Mouse (Mus musculus): ENCODE measurements around the gene Pom121l2.

Pom121l2 gene

DNA sequence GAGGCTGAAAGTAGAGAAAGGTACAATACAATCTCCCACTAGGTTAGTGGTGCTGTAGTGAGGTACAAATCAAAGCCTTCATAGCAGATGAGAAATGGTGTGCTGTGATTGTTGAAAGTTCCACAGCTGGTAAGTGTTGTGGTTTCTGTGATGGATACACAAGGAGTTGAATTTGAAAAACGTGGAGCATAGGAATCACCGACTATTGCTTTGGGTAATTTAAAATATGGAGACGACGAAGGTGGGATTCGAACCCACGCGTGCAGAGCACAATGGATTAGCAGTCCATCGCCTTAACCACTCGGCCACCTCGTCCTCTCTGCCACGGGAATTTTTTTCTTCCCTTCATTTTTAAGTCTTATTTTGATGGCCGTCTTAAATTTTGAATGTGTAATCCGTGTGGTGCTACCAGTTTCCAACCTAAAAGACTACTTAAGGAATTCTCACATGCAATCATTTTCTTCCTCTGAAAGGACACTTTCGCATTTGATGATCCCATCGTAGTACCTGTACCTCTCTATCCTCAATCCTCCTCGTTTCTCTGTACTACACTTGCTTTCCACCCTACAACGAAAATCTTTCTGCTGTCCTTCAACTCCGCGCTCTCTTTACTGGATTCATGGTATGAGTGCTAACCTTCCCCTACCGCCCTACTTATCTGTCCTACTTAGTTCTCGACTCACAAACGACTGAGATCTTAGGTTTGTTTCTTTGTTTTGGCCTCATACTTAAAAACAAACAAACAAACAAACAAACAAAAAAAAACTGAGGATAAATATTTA lies 13.2 kb downstream of the Pom121l2 start:
- no peak for DNase-seq (ENCODE audit: low spot score in 2 of 2)

- DNase-seq (ENCODE audit: low spot score in 2 of 2) = no peak
Measured at GRCm38 (mm10) chr13:21994896-21995295, 13.9 kb downstream of the Pom121l2 start.

DNA sequence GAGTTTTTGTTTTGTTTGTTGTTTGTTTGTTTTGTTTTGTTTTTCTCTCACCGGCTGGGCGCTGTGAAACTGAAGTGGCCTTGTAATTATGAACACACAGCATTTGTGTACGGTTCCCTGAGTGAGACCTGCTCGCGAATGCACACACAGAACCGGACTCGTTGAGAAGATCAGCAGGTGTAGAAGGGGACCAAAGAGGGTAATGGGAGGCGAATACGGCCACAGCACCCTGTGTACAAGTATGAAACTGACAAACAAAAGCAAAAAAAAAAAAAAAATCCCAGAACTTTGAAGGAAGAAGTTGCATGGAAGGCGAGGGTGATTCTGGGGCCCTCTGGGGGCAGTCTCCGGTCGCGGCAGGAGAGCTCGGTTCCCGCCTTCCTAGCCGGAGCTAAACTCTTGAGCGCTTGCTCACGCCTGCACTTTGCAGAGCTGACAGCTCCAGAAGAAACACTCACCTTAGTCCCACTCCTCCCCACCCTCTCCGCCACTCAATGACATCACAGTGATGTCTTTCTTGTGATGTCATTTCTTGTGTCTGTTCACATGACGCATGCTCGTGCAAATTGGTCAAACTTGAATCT lies 14.4 kb downstream of the Pom121l2 start:
- DNase-seq (ENCODE audit: low spot score in 2 of 2) = no peak

DNA sequence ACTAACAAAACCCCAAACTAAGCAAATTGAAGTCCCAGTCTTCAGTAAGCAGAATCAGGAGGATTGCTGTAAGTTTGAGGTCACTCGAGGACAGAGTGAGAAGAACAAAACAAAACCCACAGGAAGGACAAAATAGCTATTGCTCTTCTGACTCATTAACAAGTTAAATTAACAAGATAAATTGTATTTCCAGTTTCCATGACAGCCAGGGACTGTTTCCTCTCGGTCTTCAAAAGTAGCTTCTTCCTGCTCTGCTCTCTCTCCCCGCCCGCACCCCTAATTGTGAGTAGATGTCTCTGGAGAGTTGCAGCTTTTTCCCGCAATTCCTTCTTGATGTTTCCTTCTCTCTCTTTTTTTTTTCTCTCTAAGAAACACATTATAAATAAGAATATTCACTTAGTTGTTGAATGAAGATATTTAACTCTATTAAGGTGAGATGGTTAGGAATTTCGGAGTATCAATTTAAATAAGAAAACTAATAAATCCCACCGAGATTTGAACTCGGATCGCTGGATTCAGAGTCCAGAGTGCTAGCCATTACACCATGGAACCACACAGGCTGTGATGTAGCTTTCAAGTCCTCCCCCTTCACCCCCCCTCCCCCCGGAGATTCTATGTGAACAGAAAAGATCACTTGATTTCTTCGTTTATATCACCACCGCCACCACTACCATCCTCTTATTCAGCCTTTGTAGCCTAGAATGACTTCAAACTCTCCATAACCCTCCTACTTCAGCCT lies 15.3 kb downstream of the Pom121l2 start:
- DNase-seq (ENCODE audit: low spot score in 2 of 2) = no peak

DNA sequence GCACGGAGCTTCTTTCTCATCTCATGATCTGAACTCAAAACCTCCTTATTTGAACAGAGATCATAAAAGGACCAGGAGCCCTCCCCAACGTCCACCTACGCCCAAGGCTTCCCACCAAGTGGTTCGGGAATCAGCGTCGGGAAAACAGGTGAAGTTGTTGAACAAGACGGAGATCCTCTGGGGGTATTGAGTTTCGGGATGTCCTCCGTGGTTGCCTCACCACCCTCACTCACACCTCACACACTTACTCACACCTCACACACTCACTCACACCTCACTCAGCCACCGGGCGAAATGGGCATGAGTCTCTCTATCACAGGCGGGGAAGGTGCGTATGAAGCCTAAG lies 15.8 kb downstream of the Pom121l2 start:
- no peak for DNase-seq (ENCODE audit: low spot score in 2 of 2)

DNA sequence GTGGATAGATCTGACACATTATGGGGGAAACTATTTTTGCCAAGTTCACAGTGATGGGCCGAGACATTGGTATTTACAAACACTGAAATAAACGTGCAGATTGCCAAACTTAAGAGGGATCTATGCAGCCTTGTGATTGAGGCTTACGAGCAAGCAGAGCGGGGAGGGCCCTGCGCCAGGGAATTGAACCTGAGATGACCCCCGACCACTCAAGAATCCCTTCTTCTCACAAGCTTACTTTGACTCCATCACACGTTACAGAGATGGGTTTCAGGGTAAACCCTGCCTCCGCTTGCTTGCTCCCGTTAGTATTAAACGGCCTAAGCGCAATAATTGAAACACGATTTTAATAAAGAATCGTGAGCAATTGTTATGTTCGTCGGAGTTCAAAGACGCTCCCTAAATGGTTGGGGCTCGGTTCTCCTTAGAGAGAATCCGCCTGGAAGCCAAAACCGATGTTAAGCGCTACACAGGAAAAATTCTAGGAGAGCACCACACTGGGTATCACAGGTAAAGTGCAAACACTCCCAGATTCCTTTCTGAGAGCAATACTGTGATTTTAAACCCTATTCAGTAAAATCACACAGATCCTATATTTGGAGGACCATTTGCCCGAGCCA lies 16.3 kb downstream of the Pom121l2 start:
- no peak for DNase-seq (ENCODE audit: low spot score in 2 of 2)

DNA sequence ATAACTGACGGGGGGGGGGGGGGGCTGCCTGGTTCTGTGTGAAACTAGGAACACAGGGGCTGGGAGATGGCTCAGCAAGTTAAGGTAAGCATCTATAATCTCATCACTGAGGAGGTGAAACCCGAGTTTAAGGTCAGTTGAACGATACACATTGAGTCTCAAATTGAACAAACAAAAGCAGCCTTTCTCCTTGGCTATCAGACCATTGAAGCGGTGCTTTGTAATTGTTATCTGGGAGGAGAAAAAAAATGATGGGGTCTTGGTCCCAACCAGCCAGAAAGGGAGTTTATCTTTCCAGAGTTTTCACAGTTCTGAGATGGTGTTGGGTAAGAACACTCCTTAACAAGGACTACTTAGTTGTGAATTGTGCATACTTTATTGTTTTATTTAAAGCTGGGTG lies 16.8 kb downstream of the Pom121l2 start:
- DNase-seq (ENCODE audit: low spot score in 2 of 2) = no peak

- no peak for DNase-seq (ENCODE audit: low spot score in 2 of 2)
Measured at GRCm38 (mm10) chr13:21998412-21998811, 17.4 kb downstream of the Pom121l2 start.

- no peak for DNase-seq (ENCODE audit: low spot score in 2 of 2)
Measured at GRCm38 (mm10) chr13:21999147-21999546, 18.2 kb downstream of the Pom121l2 start.

DNA sequence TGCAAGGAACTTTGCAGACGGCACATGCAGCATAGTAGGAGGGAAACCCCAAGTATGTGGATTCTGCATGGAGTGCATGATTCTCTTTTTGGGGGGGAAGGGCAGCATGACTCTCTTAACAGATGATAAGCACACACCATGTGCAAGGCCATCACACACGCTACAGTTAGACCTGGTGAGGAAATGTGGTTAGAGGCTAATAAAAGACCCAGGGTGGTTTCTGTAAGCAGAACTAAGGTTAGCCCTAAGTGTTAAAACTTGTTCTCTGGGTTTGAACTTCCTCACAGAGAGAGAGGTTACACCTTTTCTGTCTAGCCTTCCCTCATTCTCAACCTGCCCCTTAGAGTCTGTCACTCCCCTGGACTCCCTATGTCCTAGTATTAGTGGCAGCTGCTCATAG lies 20.4 kb downstream of the Pom121l2 start:
- DNase-seq (ENCODE audit: low spot score in 2 of 2) = no peak

DNA sequence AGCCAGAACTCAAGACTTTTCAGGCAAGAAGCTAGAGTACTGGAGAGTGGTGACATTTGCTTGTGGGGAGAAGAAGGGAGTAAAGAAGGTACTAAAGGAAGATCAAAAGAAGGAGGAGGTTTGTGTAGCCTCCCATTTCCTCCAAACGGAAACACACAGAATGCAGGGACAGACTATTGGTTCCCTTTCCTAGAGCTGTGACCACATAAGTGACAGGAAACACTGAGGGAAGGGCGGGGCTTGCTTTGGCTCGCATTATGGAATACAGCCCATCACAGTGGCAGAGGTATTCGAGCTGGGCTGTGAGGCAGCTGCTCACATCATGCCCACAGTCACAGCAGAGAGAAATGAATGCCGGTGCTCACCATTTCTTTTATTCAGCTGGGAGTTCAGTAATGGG lies 20.8 kb downstream of the Pom121l2 start:
- DNase-seq (ENCODE audit: low spot score in 2 of 2) = no peak

DNA sequence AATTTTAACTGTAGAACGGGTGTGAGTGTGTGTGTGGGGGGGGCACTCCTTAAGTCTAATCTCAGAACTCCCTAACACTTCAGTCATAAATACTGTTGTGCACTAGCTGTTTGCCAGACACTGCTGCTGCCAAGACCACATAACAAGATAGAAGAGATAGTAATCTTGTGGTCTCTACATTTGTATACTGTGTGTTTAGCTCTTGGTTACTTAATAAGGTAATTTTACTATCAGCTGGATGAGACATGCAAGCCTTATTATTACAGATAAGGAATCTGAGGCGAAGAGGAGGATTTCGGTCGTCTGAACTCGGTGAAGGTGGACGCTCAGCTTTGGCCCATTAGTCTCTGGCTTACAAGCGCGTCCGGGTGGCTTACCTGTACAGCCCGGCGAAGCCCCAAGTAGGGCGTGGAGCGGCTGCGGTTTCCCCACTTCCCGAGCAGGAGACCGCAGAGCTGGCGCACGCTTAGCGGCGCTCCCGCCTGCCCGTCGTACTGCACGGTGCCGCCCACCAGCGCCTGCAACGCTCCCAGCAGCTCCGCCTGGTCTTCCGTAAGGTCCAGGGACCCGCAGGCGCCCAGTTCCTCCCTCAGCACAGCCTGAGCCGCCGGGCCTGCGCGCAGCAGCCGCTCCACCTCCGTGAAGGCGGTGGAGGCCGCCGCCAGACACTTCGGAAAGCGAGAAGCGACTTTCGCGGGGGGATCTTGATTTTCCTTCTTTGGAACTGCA lies 24.8 kb downstream of the Pom121l2 start:
- DNase-seq (ENCODE audit: low spot score in 2 of 2) = no peak

- DNase-seq (ENCODE audit: low spot score in 2 of 2) = no peak
Measured at GRCm38 (mm10) chr13:22006334-22007120, 25.5 kb downstream of the Pom121l2 start.

- no peak for DNase-seq (ENCODE audit: low spot score in 2 of 2)
Measured at GRCm38 (mm10) chr13:22007121-22007510, 26.1 kb downstream of the Pom121l2 start.

- DNase-seq (ENCODE audit: low spot score in 2 of 2) = no peak
Measured at GRCm38 (mm10) chr13:22007872-22008271, 26.9 kb downstream of the Pom121l2 start.

GRCm38 (mm10) chr13:22008707-22009106 lies 27.7 kb downstream of the Pom121l2 start:
- no peak for DNase-seq (ENCODE audit: low spot score in 2 of 2)

GRCm38 (mm10) chr13:22009642-22010041 lies 28.6 kb downstream of the Pom121l2 start, which contains the start of gene Prss16:
Gene Prss16 (minus strand): TSS chr13:22009742.
- DNase-seq (ENCODE audit: low spot score in 2 of 2) = no peak

- no peak for DNase-seq (ENCODE audit: low spot score in 2 of 2)
Measured at GRCm38 (mm10) chr13:22013716-22014115, 32.7 kb downstream of the Pom121l2 start.

GRCm38 (mm10) chr13:22014411-22014845 lies 33.4 kb downstream of the Pom121l2 start:
- DNase-seq (ENCODE audit: low spot score in 2 of 2) = no peak

GRCm38 (mm10) chr13:22015479-22016450 lies 34.8 kb downstream of the Pom121l2 start:
- peak in 1 of 2 experiments; percentile 49 for DNase-seq (ENCODE audit: low spot score in 2 of 2)

All from urinary bladder, postnatal 4 days (tissue).